Mouse (Mus musculus): ENCODE data around the gene Nos3. TPM values are rescaled to one million over a fixed set of nuclear protein-coding genes. Genes with fewer than 3 reads are reported as not detected.

Nos3 gene
- total and polyA plus RNA-seq, 3 experiments: 0.30 to 0.36 (median 0.31) TPM

DNA sequence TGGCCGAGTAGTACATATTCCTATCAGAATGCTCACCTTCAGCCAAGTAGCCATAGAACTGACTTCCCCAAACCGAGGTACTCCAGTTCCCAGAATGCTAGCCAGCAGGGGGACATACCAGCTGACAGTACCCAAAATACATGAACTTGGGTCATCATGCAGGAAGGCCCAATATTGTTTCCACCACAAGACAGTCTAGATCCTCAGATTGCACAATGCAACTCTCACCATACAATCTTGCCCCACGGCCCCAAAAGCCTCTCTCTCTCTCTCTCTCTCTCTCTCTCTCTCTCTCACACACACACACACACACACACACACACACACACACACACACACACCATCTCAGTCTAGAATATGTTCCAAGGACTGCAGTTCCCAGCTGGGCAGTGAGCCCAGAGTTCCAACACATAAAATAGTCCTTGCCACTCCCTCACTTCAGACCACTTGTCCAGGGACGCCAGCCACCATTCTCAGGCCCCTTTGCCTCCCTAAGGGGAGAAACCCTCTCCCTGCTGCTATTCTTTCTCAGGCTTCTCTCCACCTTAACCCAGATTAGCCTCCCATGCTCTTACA is 37.7 kb upstream of the Nos3 start (continued):
- TF ChIP-seq RCOR1 (conservative IDR thresholded peaks at IDR 0.05; ENCODE audit: low read depth, low read length): no peak
- no peak for TF ChIP-seq BHLHE40 (IDR thresholded peaks at IDR 0.05; ENCODE audit: low read depth, low read length)
- TF ChIP-seq MAZ (IDR thresholded peaks at IDR 0.05; ENCODE audit: low read depth, low read length): no peak

DNA sequence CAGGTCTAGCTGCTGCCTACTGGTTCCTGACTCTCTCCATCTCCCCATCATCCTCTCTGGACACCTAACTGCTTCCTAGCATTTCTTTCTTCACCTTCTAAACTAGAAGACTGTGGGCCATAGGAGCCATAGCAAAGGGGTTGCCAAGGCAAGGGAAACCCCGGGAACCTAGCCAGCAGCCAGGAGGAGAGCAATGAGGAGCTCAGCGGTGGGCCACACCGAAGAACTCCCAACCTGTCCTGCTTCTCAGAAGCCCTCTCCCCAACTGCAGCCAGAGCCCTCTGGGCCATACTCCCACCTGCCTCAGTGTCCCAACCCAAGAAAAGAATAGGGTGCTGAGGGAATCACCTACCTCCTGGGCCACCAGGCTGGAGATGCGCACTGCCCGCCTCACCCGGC is 35.8 kb upstream of the Nos3 start:
- Histone ChIP-seq H3K4me3 (replicated peaks in 1 of 3; ENCODE audit: low read depth in 2 of 3, low read length in 2 of 3, poor library complexity in 1 of 3) (no peak overlapping the region), H3K4me1 (ENCODE audit: control insufficient read depth in 1 of 2, insufficient read depth in 2 of 2) (no peaks in the 10 kb centered on the region), H3K9ac (ENCODE audit: insufficient read depth, low read depth) (no peak overlapping the region), H3K27me3 (replicated peaks) (peaks cover 84% of the 10 kb centered on the region), H3K4me2 (ENCODE audit: insufficient read depth, low read depth, poor library complexity, severe bottlenecking) (no peak overlapping the region), H3K9me3 (replicated peaks; ENCODE audit: low read length) (no peaks in the 10 kb centered on the region), H3K79me2 (replicated peaks; ENCODE audit: control insufficient read depth, extremely low read depth, insufficient read depth, poor library complexity, severe bottlenecking) (no peaks in the 10 kb centered on the region), H3K36me3 (replicated peaks in 1 of 2; ENCODE audit: control insufficient read depth in 1 of 2, insufficient read depth in 1 of 2, low read length in 1 of 2) (no peaks in the 10 kb centered on the region), H3K27ac (ENCODE audit: insufficient read depth, low read depth) (no peak overlapping the region)
- DNase-seq (ENCODE audit: extremely low read depth): no peak
- TF ChIP-seq UBTF (IDR thresholded peaks at IDR 0.05; ENCODE audit: low read depth, low read length) (no peak), CTCF (conservative IDR thresholded peaks at IDR 0.05 in 1 of 2, IDR thresholded peaks at IDR 0.05 in 1 of 2; ENCODE audit: low read depth in 2 of 2, low read length in 2 of 2) (no peak), MAFK (IDR thresholded peaks at IDR 0.05; ENCODE audit: insufficient replicate concordance, low read length) (no peak)
- dilution Hi-C loops (cut with MboI; ENCODE audit: extremely low pct_ligation_motif_present, extremely low pct_unique_long_range_greater_than_20kb, low sequenced_read_pairs): no loop called here
- in situ Hi-C loops (cut with MboI; ENCODE audit: low pct_ligation_motif_present, low pct_unique_long_range_greater_than_20kb, low sequenced_read_pairs): no loop called here

GRCm38 (mm10) chr5:24329212-24329964 is 35.2 kb upstream of the Nos3 start:
- Histone ChIP-seq H3K27ac (ENCODE audit: insufficient read depth, low read depth) (no peak overlapping the region), H3K4me1 (ENCODE audit: control insufficient read depth in 1 of 2, insufficient read depth in 2 of 2) (no peaks in the 10 kb centered on the region), H3K27me3 (replicated peaks) (peaks cover 85% of the 10 kb centered on the region), H3K36me3 (replicated peaks in 1 of 2; ENCODE audit: control insufficient read depth in 1 of 2, insufficient read depth in 1 of 2, low read length in 1 of 2) (no peaks in the 10 kb centered on the region), H3K4me3 (replicated peaks in 1 of 3; ENCODE audit: low read depth in 2 of 3, low read length in 2 of 3, poor library complexity in 1 of 3) (no peak overlapping the region), H3K79me2 (replicated peaks; ENCODE audit: control insufficient read depth, extremely low read depth, insufficient read depth, poor library complexity, severe bottlenecking) (no peaks in the 10 kb centered on the region), H3K9me3 (replicated peaks; ENCODE audit: low read length) (no peaks in the 10 kb centered on the region), H3K9ac (ENCODE audit: insufficient read depth, low read depth) (no peak overlapping the region), H3K4me2 (ENCODE audit: insufficient read depth, low read depth, poor library complexity, severe bottlenecking) (no peak overlapping the region)
- in situ Hi-C loops (cut with MboI; ENCODE audit: low pct_ligation_motif_present, low pct_unique_long_range_greater_than_20kb, low sequenced_read_pairs) (no loop called here), dilution Hi-C loops (cut with MboI; ENCODE audit: extremely low pct_ligation_motif_present, extremely low pct_unique_long_range_greater_than_20kb, low sequenced_read_pairs) (no loop called here)
- TF ChIP-seq USF1 (IDR thresholded peaks at IDR 0.05; ENCODE audit: low read depth, low read length) (no peak), TCF12 (IDR thresholded peaks at IDR 0.05; ENCODE audit: low read depth, low read length) (no peak), CHD2 (IDR thresholded peaks at IDR 0.05; ENCODE audit: low read length) (no peak), NELFE (IDR thresholded peaks at IDR 0.05; ENCODE audit: low read depth, low read length) (no peak), ETS1 (conservative IDR thresholded peaks at IDR 0.05; ENCODE audit: low read depth, low read length) (no peak), ZC3H11A (IDR thresholded peaks at IDR 0.05; ENCODE audit: low read depth, low read length) (no peak), JUND (conservative IDR thresholded peaks at IDR 0.05; ENCODE audit: low read depth, low read length) (no peak), HCFC1 (IDR thresholded peaks at IDR 0.05; ENCODE audit: low read depth, low read length) (no peak), RAD21 (IDR thresholded peaks at IDR 0.05; ENCODE audit: low read depth, low read length) (no peak), MAX (IDR thresholded peaks at IDR 0.05; ENCODE audit: low read length) (no peak), SIN3A (IDR thresholded peaks at IDR 0.05; ENCODE audit: low read length) (no peak), MYC (IDR thresholded peaks at IDR 0.05; ENCODE audit: low read depth, low read length) (no peak), MAFK (IDR thresholded peaks at IDR 0.05; ENCODE audit: insufficient replicate concordance, low read length) (no peak), KAT2A (IDR thresholded peaks at IDR 0.05; ENCODE audit: insufficient replicate concordance, low read length) (no peak)
- no peak for DNase-seq (ENCODE audit: extremely low read depth)

All from CH12.LX (cell line).